Mouse (Mus musculus): Measurements from ENCODE around the gene Gnl2. TPM values are rescaled to one million over a fixed set of nuclear protein-coding genes. Genes with fewer than 3 reads are reported as not detected.

Gnl2 gene
- polyA plus RNA-seq, 1 experiment from 2014 or later = 36.1 TPM

DNA sequence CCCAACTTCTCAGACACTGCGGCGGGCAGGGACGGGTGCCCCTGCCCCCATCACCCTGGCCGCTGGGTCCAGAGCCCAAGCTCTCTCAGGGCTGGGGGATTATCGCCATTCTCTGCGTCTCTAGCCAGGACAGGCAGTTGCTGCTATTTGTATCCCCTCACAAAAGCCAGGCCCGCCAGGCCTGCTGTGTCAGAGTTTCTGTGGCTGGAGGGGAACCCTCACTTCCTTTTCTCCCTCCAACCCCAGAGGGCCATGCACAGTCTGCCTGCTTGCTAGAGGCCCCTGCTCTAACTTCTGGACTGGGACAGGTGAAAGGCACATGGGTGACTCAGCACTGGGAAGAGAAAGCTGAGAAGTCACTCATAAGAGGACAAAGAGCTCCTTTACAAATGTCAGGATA is 26.1 kb upstream of the Gnl2 start:
- Histone ChIP-seq H3K9me3 (ENCODE audit: control insufficient read depth, low read length) (no peaks in the 10 kb centered on the region), H3K27me3 (ENCODE audit: control insufficient read depth, insufficient read depth, low read length) (peaks cover 13% of the 10 kb centered on the region), H3K36me3 (ENCODE audit: control insufficient read depth, insufficient read depth, low read length) (no peaks in the 10 kb centered on the region), H3K4me2 (replicated peaks; ENCODE audit: low read depth) (no peak overlapping the region), H3K9ac (ENCODE audit: low read length) (no peak overlapping the region), H3K27ac (replicated peaks) (no peak overlapping the region), H3K4me3 (ENCODE audit: low read depth, low read length) (no peak overlapping the region), H3K4me1 (replicated peaks; ENCODE audit: control insufficient read depth, insufficient read depth) (no peaks in the 10 kb centered on the region)
- WGBS = 7% methylated on average over 7 of the region's 7 CpGs
- TF ChIP-seq CTCF (IDR thresholded peaks at IDR 0.05; ENCODE audit: low read depth) (no peak), EP300 (optimal IDR thresholded peaks at IDR 0.05) (no peak)
- DNase-seq (ENCODE audit: low spot score) (no peak), ATAC-seq (ENCODE audit: low FRiP score, low TSS enrichment) (no peak)

DNA sequence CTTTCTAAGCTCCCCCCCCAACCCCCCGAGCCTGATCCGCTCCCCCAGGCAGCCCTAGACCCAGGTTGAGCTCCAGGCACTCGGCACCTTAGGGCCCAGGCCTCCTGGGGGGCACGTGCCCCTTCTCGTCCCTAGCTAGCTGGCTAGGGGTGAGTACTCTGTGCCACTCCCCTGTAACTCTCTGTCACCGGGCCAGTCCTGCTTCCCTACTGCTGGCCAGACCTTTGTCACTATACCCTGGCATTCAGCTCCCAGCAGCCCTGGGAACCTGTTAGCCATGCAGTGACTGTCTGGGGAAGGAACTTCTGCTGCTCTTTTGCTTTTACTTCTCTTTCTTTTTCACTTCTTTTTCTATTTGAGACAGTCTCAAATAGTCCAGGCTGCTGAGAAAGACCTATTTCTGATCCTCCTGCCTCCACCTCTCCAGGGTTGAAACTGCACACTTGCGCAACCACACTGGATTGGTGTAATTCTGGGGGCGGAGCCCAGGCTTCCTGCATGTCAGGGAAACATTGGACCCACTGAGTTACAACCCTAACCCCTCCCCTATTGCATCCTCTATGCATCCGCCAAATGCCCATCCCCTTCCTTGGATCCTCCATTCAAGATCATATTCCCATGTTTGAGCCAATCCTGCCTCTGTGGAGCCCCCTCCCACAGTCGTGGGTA is 18.8 kb upstream of the Gnl2 start:
- H3K4me2 ChIP-seq (replicated peaks; ENCODE audit: low read depth) = no peak overlapping the region
- TF ChIP-seq CTCF (IDR thresholded peaks at IDR 0.05; ENCODE audit: low read depth) (no peak), EP300 (optimal IDR thresholded peaks at IDR 0.05) (no peak)
- H3K9ac ChIP-seq (ENCODE audit: low read length) = no peak overlapping the region
- no peak overlapping the region for H3K27ac ChIP-seq (replicated peaks)
- H3K9me3 ChIP-seq (ENCODE audit: control insufficient read depth, low read length) = no peaks in the 10 kb centered on the region
- WGBS = 71% methylated on average over 10 of the region's 10 CpGs
- no peaks in the 10 kb centered on the region for H3K36me3 ChIP-seq (ENCODE audit: control insufficient read depth, insufficient read depth, low read length)
- no peaks in the 10 kb centered on the region for H3K27me3 ChIP-seq (ENCODE audit: control insufficient read depth, insufficient read depth, low read length)
- H3K4me3 ChIP-seq (ENCODE audit: low read depth, low read length) = no peak overlapping the region
- ATAC-seq (ENCODE audit: low FRiP score, low TSS enrichment) = no peak
- H3K4me1 ChIP-seq (replicated peaks; ENCODE audit: control insufficient read depth, insufficient read depth) = no peaks in the 10 kb centered on the region
- no peak for DNase-seq (ENCODE audit: low spot score)

DNA sequence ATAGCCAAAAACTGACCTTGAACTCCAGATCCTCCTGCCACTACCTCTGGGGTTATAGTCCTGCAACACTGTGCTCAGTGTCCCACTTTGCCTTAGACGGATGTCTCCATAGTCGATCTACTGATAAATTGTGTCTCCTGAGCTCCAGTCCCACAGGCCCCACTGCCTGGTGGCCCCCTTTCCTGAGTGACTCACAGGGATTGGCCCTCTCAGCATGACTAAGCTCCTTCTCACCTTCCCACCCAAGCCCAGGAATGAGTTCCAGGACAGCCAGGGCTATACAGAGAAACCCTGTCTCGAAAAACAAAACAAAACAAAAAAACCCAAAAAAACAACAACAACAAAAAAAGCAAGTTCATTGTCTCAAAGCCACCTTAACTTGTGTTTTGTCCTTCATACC is 16.8 kb upstream of the Gnl2 start:
- ATAC-seq (ENCODE audit: low FRiP score, low TSS enrichment) = no peak
- no peak overlapping the region for H3K9ac ChIP-seq (ENCODE audit: low read length)
- 84% methylated on average over 3 of the region's 3 CpGs for WGBS

DNA sequence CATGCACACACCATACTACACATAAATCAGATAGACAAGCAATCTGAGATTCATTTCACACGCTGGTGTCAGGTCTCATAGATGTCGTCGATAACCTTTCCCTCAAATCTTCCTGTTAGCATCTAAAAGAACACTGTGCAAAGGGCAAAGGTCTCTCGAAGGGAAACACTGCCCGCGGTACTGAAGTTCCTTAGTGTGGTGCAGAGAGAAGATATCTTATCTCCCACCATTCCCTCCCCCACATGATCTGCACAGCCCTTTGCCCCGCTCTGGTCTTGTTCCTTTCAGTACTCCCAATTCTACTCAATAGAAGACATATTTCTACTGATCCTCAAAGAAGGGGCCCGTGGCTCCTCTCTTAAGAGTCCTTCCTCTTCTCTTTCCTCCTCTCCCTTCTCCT is 13.4 kb upstream of the Gnl2 start:
- no peaks in the 10 kb centered on the region for H3K36me3 ChIP-seq (ENCODE audit: control insufficient read depth, insufficient read depth, low read length)
- 43% methylated on average over 8 of the region's 8 CpGs for WGBS
- H3K4me1 ChIP-seq (replicated peaks; ENCODE audit: control insufficient read depth, insufficient read depth) = no peaks in the 10 kb centered on the region
- ATAC-seq (ENCODE audit: low FRiP score, low TSS enrichment) = no peak
- H3K27me3 ChIP-seq (ENCODE audit: control insufficient read depth, insufficient read depth, low read length) = no peaks in the 10 kb centered on the region
- no peak for DNase-seq (ENCODE audit: low spot score)
- no peak overlapping the region for H3K4me3 ChIP-seq (ENCODE audit: low read depth, low read length)
- H3K4me2 ChIP-seq (replicated peaks; ENCODE audit: low read depth) = no peak overlapping the region
- no peak overlapping the region for H3K27ac ChIP-seq (replicated peaks)
- TF ChIP-seq EP300 (optimal IDR thresholded peaks at IDR 0.05) (no peak), CTCF (IDR thresholded peaks at IDR 0.05; ENCODE audit: low read depth) (no peak)
- no peaks in the 10 kb centered on the region for H3K9me3 ChIP-seq (ENCODE audit: control insufficient read depth, low read length)
- no peak overlapping the region for H3K9ac ChIP-seq (ENCODE audit: low read length)

More for the DNA sequence above, 16.8 kb upstream of the Gnl2 start:
- no peak overlapping the region for H3K4me2 ChIP-seq (replicated peaks; ENCODE audit: low read depth)
- no peaks in the 10 kb centered on the region for H3K9me3 ChIP-seq (ENCODE audit: control insufficient read depth, low read length)
- TF ChIP-seq CTCF (IDR thresholded peaks at IDR 0.05; ENCODE audit: low read depth) (no peak), EP300 (optimal IDR thresholded peaks at IDR 0.05) (no peak)
- no peaks in the 10 kb centered on the region for H3K4me1 ChIP-seq (replicated peaks; ENCODE audit: control insufficient read depth, insufficient read depth)
- H3K27me3 ChIP-seq (ENCODE audit: control insufficient read depth, insufficient read depth, low read length) = no peaks in the 10 kb centered on the region
- no peak overlapping the region for H3K4me3 ChIP-seq (ENCODE audit: low read depth, low read length)
- DNase-seq (ENCODE audit: low spot score) = no peak
- H3K27ac ChIP-seq (replicated peaks) = no peak overlapping the region
- H3K36me3 ChIP-seq (ENCODE audit: control insufficient read depth, insufficient read depth, low read length) = no peaks in the 10 kb centered on the region

DNA sequence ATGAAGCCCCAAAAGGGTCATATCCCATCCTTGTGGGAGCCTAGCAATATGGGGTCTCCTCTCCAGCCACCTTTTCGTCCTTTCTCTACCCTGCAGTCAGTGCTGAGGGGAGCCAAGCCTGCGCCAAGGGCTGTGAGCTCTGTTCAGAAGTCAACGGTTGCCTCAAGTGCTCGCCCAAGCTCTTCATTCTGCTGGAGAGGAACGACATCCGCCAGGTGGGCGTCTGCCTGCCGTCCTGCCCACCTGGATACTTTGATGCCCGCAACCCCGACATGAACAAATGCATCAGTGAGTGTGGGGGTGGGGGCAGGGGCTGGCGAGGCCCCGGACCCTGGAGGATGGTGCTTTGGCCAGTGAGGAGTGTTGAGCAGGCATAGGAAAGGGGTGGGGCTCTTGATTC is 11.5 kb upstream of the Gnl2 start:
- ATAC-seq (ENCODE audit: low FRiP score, low TSS enrichment) = no peak
- 49% methylated on average over 12 of the region's 12 CpGs for WGBS
- Histone ChIP-seq H3K9me3 (ENCODE audit: control insufficient read depth, low read length) (no peaks in the 10 kb centered on the region), H3K4me2 (replicated peaks; ENCODE audit: low read depth) (no peak overlapping the region), H3K27ac (replicated peaks) (no peak overlapping the region), H3K36me3 (ENCODE audit: control insufficient read depth, insufficient read depth, low read length) (no peaks in the 10 kb centered on the region), H3K4me3 (ENCODE audit: low read depth, low read length) (no peak overlapping the region), H3K27me3 (ENCODE audit: control insufficient read depth, insufficient read depth, low read length) (no peaks in the 10 kb centered on the region), H3K9ac (ENCODE audit: low read length) (no peak overlapping the region), H3K4me1 (replicated peaks; ENCODE audit: control insufficient read depth, insufficient read depth) (no peaks in the 10 kb centered on the region)
- DNase-seq (ENCODE audit: low spot score) = no peak
- TF ChIP-seq CTCF (IDR thresholded peaks at IDR 0.05; ENCODE audit: low read depth) (no peak), EP300 (optimal IDR thresholded peaks at IDR 0.05) (no peak)

DNA sequence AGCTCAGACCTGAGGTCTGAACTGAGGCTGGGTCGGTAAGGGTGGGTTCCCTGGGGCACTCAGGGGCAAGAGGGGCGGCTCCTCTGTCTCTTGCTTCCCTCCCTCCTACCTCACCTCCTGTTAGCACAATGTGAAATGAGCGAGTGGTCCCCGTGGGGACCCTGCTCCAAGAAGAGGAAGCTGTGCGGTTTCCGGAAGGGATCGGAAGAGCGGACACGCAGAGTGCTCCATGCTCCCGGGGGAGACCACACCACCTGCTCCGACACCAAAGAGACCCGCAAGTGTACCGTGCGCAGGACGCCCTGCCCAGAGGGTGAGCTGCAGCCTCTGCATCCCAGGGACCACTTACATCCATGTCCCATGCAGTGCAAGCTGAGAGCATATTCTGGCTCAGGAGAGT is 8.9 kb upstream of the Gnl2 start:
- no peak for DNase-seq (ENCODE audit: low spot score)
- TF ChIP-seq CTCF (IDR thresholded peaks at IDR 0.05; ENCODE audit: low read depth) (no peak), EP300 (optimal IDR thresholded peaks at IDR 0.05) (no peak)
- Histone ChIP-seq H3K4me2 (replicated peaks; ENCODE audit: low read depth) (no peak overlapping the region), H3K4me1 (replicated peaks; ENCODE audit: control insufficient read depth, insufficient read depth) (no peaks in the 10 kb centered on the region), H3K27me3 (ENCODE audit: control insufficient read depth, insufficient read depth, low read length) (no peaks in the 10 kb centered on the region), H3K36me3 (ENCODE audit: control insufficient read depth, insufficient read depth, low read length) (no peaks in the 10 kb centered on the region), H3K27ac (replicated peaks) (no peak overlapping the region), H3K9ac (ENCODE audit: low read length) (no peak overlapping the region), H3K9me3 (ENCODE audit: control insufficient read depth, low read length) (no peaks in the 10 kb centered on the region), H3K4me3 (ENCODE audit: low read depth, low read length) (no peak overlapping the region)
- no peak for ATAC-seq (ENCODE audit: low FRiP score, low TSS enrichment)
- 61% methylated on average over 15 of the region's 15 CpGs for WGBS

Measured in stomach, postnatal 0 days (tissue).